Mouse (Mus musculus): Measurements from ENCODE around the gene Per1.

The Per1 gene

DNA sequence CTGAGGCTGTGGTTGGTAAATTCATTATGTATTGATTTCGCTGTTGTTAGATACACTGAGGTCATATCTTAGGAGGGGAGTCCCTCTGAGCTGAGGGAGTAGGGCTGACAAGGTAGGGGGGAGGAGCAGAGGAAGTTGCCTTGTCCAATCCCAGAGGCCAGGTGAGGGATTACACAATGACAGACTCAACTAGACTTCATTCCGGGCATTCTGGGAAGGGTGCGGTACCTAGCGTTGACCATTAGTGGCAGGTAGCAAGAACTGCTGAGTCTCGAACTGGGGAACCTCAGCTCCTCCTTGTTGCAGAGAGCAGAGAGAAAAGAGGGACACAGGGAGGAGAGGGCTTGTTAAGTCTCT, 38.5 kb downstream of the Per1 start:
- DNase-seq (ENCODE audit: low spot score in 2 of 2), result no peak

DNA sequence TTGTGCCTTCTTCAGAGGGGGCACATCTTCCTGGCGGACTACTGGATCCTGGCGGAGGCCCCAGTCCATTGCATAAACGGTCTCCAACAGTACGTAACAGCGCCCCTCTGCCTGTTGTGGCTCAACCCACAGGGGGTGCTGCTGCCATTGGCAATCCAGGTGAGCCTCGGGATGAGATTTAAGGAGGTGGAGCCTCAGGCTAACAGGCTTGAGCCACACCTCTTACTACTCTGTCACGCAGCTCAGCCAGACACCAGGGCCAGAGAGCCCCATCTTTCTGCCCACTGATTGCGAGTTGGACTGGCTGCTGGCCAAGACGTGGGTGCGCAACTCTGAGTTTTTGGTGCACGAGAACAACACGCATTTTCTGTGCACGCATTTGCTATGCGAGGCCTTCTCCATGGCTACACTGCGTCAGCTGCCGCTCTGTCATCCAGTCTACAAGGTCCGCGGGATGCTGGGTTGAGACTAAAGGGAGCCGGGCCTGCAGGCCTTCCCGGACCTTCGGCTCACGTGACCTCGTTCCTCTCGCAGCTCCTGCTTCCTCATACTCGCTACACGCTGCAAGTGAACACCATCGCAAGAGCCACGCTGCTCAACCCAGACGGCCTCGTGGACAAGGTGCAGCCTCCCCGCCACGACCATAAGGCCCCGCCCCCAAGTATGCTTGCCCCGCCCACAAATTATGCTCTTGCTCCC, 39.1 kb downstream of the Per1 start:
- DNase-seq (ENCODE audit: low spot score in 2 of 2), result peak; percentile 39 to 52

DNA sequence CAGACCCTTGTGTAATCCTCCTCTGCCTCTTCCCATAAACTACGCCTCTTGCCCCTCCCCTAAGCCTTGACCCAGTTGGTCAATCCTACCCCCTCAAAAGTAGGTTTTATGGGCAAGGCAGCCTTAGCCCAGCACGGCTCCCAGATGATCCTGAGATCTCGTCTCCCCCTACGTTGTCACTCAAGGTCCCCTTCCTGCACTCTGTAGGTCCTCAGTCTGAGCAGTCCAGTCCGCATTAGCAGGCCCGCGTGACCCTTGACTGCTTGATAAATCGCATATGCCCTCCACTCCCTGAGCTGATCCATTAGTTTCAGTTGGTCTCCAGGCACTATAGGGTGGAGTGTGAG, 39.6 kb downstream of the Per1 start:
- no peak for DNase-seq (ENCODE audit: low spot score in 2 of 2)

GRCm38 (mm10) chr11:69135361-69135760, 40.3 kb downstream of the Per1 start:
- no peak for DNase-seq (ENCODE audit: low spot score in 2 of 2)

- DNase-seq (ENCODE audit: low spot score in 2 of 2), result no peak
Observed at GRCm38 (mm10) chr11:69147546-69147945, 52.5 kb downstream of the Per1 start.

GRCm38 (mm10) chr11:69148451-69148960, 53.5 kb downstream of the Per1 start:
- DNase-seq (ENCODE audit: low spot score in 2 of 2), result no peak

- DNase-seq (ENCODE audit: low spot score in 2 of 2), result no peak
Observed at GRCm38 (mm10) chr11:69149728-69150127, 54.7 kb downstream of the Per1 start.

- DNase-seq (ENCODE audit: low spot score in 2 of 2), result peak; percentile 51 to 78
Observed at GRCm38 (mm10) chr11:69150444-69150843, 55.4 kb downstream of the Per1 start.

GRCm38 (mm10) chr11:69151004-69151403, 56.0 kb downstream of the Per1 start:
- no peak for DNase-seq (ENCODE audit: low spot score in 2 of 2)

- DNase-seq (ENCODE audit: low spot score in 2 of 2), result no peak
Observed at GRCm38 (mm10) chr11:69153831-69154230, 58.8 kb downstream of the Per1 start.

GRCm38 (mm10) chr11:69155351-69155750, 60.3 kb downstream of the Per1 start:
- no peak for DNase-seq (ENCODE audit: low spot score in 2 of 2)

GRCm38 (mm10) chr11:69156800-69157199, 61.8 kb downstream of the Per1 start, which contains the start of gene Alox12b:
Alox12b (plus strand) TSS chr11:69156989.
- DNase-seq (ENCODE audit: low spot score in 2 of 2), result no peak
